ENCODE assay signal across 14 mouse cellular contexts in genomic region chr11:108165725-108166124, GRCm38 (mm10).
DNase-seq lines count a peak whose midpoint lies in the region; ATAC-seq and TF ChIP-seq lines count a peak whose summit lies in the region.
"Had no signal": no experiment of that assay in that cellular context is flagged by ENCODE, and none has a peak within 500 bp of the region (broad histone marks: within the 10 kb centered on the region; RNA-seq: fewer than 3 reads in every experiment).

No protein-coding gene starts in this region.

- H3K27ac ChIP-seq in forebrain, embryonic 13.5 days = peak overlapping the region; percentile 32; the same call in 1 of the 2 replicates
- no peak overlapping the region for H3K27ac ChIP-seq in forebrain, embryonic 12.5 days
- H3K27ac ChIP-seq in lung, embryonic 15.5 days = peak overlapping the region; percentile 19; the same call in 1 of the 2 replicates
- H3K27ac ChIP-seq in heart, embryonic 12.5 days (ENCODE audit: poor library complexity, severe bottlenecking) = peak overlapping the region; percentile 91
- H3K27ac ChIP-seq: limb, embryonic 15.5 days had no signal

- H3K27me3 ChIP-seq in forebrain, embryonic 13.5 days = no peaks in the 10 kb centered on the region
- no peaks in the 10 kb centered on the region for H3K27me3 ChIP-seq in forebrain, embryonic 12.5 days
- H3K27me3 ChIP-seq in lung, embryonic 15.5 days = no peaks in the 10 kb centered on the region
- H3K27me3 ChIP-seq in heart, embryonic 12.5 days (replicated peaks) = no peaks in the 10 kb centered on the region
- no peaks in the 10 kb centered on the region for H3K27me3 ChIP-seq in myocyte (ENCODE audit: control insufficient read depth, insufficient read depth, insufficient read length)
- H3K27me3 ChIP-seq: limb, embryonic 15.5 days had no signal

- H3K9ac ChIP-seq in forebrain, embryonic 13.5 days = peak overlapping the region; percentile 1; the same call in 1 of the 2 replicates
- no peak overlapping the region for H3K9ac ChIP-seq in forebrain, embryonic 12.5 days
- H3K9ac ChIP-seq in lung, embryonic 15.5 days = no peak overlapping the region
- H3K9ac ChIP-seq in heart, embryonic 12.5 days = peak overlapping the region; percentile 27; the same call in 1 of the 2 replicates
- H3K9ac ChIP-seq: limb, embryonic 15.5 days had no signal

- DNase-seq in lung, adult 2 months = no peak
- no peak for DNase-seq in adrenal gland, postnatal 10 days
- DNase-seq in thymus, postnatal 25 days = no peak
- DNase-seq: adrenal gland, adult 2 months; cerebellum, adult 9-11 months; kidney, adult 8-10 months; thymus, adult 2 months had no signal

- no peaks in the 10 kb centered on the region for H3K79me2 ChIP-seq in myocyte (ENCODE audit: control insufficient read depth, insufficient read depth)

- no peak for TF ChIP-seq CTCF in lung, adult 2 months (IDR thresholded peaks at IDR 0.05; ENCODE audit: insufficient read depth, low read length)

- 37% methylated on average over 9 of the region's 9 CpGs for WGBS in forebrain, embryonic 13.5 days
- WGBS in forebrain, embryonic 12.5 days = 35% methylated on average over 9 of the region's 9 CpGs
- WGBS in lung, embryonic 15.5 days = 35% methylated on average over 9 of the region's 9 CpGs
- 33% methylated on average over 9 of the region's 9 CpGs for WGBS in lung, adult 2 months
- WGBS in heart, embryonic 12.5 days = 41% methylated on average over 9 of the region's 9 CpGs

- no peak overlapping the region for H3K4me2 ChIP-seq in forebrain, embryonic 13.5 days
- H3K4me2 ChIP-seq in forebrain, embryonic 12.5 days = no peak overlapping the region
- no peak overlapping the region for H3K4me2 ChIP-seq in lung, embryonic 15.5 days
- H3K4me2 ChIP-seq in heart, embryonic 12.5 days = peak overlapping the region; percentile 34
- H3K4me2 ChIP-seq in myocyte (ENCODE audit: low read depth) = peak overlapping the region; percentile 55
- H3K4me2 ChIP-seq: limb, embryonic 15.5 days had no signal

- no peak for TF ChIP-seq POLR2A in lung, adult 2 months (IDR thresholded peaks at IDR 0.05; ENCODE audit: borderline replicate concordance, extremely low read depth, low read depth, low read length)
- no peak for TF ChIP-seq POLR2A in myocyte (IDR thresholded peaks at IDR 0.05; ENCODE audit: insufficient read length, low read depth)

- ATAC-seq in forebrain, embryonic 13.5 days = no peak
- no peak for ATAC-seq in forebrain, embryonic 12.5 days (ENCODE audit: low FRiP score)
- no peak for ATAC-seq in lung, embryonic 15.5 days (ENCODE audit: borderline replicate concordance, extremely low read depth, low FRiP score, low TSS enrichment)
- peak; percentile 74; the same call in 1 of the 2 replicates for ATAC-seq in heart, embryonic 12.5 days (ENCODE audit: insufficient number of reproducible peaks, low FRiP score)

- H3K4me3 ChIP-seq in forebrain, embryonic 13.5 days = no peak overlapping the region
- H3K4me3 ChIP-seq in forebrain, embryonic 12.5 days (replicated peaks) = no peak overlapping the region
- no peak overlapping the region for H3K4me3 ChIP-seq in lung, embryonic 15.5 days
- H3K4me3 ChIP-seq in lung, adult 2 months (replicated peaks; ENCODE audit: extremely low read depth, low read depth, low read length) = no peak overlapping the region
- no peak overlapping the region for H3K4me3 ChIP-seq in heart, embryonic 12.5 days
- no peak overlapping the region for H3K4me3 ChIP-seq in myocyte
- H3K4me3 ChIP-seq: limb, embryonic 15.5 days had no signal

- H3K9me3 ChIP-seq in forebrain, embryonic 13.5 days (replicated peaks) = 0 out of 2 replicates have a peak, but pooled peaks cover 4% of the 10 kb centered on the region
- H3K9me3 ChIP-seq in forebrain, embryonic 12.5 days = 0 out of 2 replicates have a peak, but pooled peaks cover 2% of the 10 kb centered on the region
- no peaks in the 10 kb centered on the region for H3K9me3 ChIP-seq in lung, embryonic 15.5 days
- H3K9me3 ChIP-seq in heart, embryonic 12.5 days (replicated peaks) = no peaks in the 10 kb centered on the region
- H3K9me3 ChIP-seq: limb, embryonic 15.5 days had no signal

- H3K4me1 ChIP-seq in forebrain, embryonic 13.5 days = peaks cover 35% of the 10 kb centered on the region
- peaks cover 31% of the 10 kb centered on the region for H3K4me1 ChIP-seq in forebrain, embryonic 12.5 days
- 0 out of 2 replicates have a peak, but pooled peaks cover 7% of the 10 kb centered on the region for H3K4me1 ChIP-seq in lung, embryonic 15.5 days
- no peaks in the 10 kb centered on the region for H3K4me1 ChIP-seq in lung, adult 2 months (ENCODE audit: control insufficient read depth, insufficient read depth, low read length)
- peaks cover 43% of the 10 kb centered on the region for H3K4me1 ChIP-seq in heart, embryonic 12.5 days (replicated peaks)
- H3K4me1 ChIP-seq: limb, embryonic 15.5 days had no signal

- no peak overlapping the region for H3ac ChIP-seq in myocyte (ENCODE audit: control insufficient read depth, insufficient read length)

- no peaks in the 10 kb centered on the region for H3K36me3 ChIP-seq in forebrain, embryonic 13.5 days (ENCODE audit: poor library complexity, severe bottlenecking)
- no peaks in the 10 kb centered on the region for H3K36me3 ChIP-seq in forebrain, embryonic 12.5 days (replicated peaks)
- H3K36me3 ChIP-seq in lung, embryonic 15.5 days = no peaks in the 10 kb centered on the region
- no peaks in the 10 kb centered on the region for H3K36me3 ChIP-seq in heart, embryonic 12.5 days
- no peaks in the 10 kb centered on the region for H3K36me3 ChIP-seq in myocyte (ENCODE audit: control insufficient read depth, insufficient read depth)
- H3K36me3 ChIP-seq: G1E; limb, embryonic 15.5 days had no signal

TF ChIP-seq in myocyte, 11 proteins besides CTCF, POLR2A, EP300 and RAD21:
- TF ChIP-seq MAX (IDR thresholded peaks at IDR 0.05; ENCODE audit: low read depth) (no peak), USF1 (IDR thresholded peaks at IDR 0.05; ENCODE audit: low read depth) (no peak), MYOG (IDR thresholded peaks at IDR 0.05; ENCODE audit: control insufficient read depth in 1 of 3, insufficient read depth in 1 of 3, insufficient read length in 2 of 3, low read depth in 2 of 3) (no peak), CEBPB (IDR thresholded peaks at IDR 0.05; ENCODE audit: insufficient read depth, poor library complexity, severe bottlenecking) (no peak), REST (IDR thresholded peaks at IDR 0.05; ENCODE audit: insufficient read depth, insufficient read length) (no peak), TCF3 (IDR thresholded peaks at IDR 0.05; ENCODE audit: insufficient read length, low read depth) (no peak), MYOD1 (IDR thresholded peaks at IDR 0.05; ENCODE audit: control insufficient read depth in 1 of 3, insufficient read length in 2 of 3, low read depth in 2 of 3) (no peak)

Comparison
In these comparisons a context has a peak if more than half of its experiments do, and no peak if none do; other contexts are left out.
1. H3K9ac ChIP-seq: peak in forebrain, embryonic 13.5 days (single experiment) and heart, embryonic 12.5 days (single experiment); none in forebrain, embryonic 12.5 days (single experiment) and lung, embryonic 15.5 days (single experiment).
2. H3K4me2 ChIP-seq: peak in heart, embryonic 12.5 days (single experiment) and myocyte (single experiment); none in forebrain, embryonic 13.5 days (single experiment), forebrain, embryonic 12.5 days (single experiment) and lung, embryonic 15.5 days (single experiment).